Mouse (Mus musculus): Measurements from ENCODE around the gene Kcnj6. TPM values are rescaled to one million over a fixed set of nuclear protein-coding genes. Genes with fewer than 3 reads are reported as not detected.

Gene Kcnj6
- polyA plus RNA-seq, 1 experiment, result 0.07 TPM

DNA sequence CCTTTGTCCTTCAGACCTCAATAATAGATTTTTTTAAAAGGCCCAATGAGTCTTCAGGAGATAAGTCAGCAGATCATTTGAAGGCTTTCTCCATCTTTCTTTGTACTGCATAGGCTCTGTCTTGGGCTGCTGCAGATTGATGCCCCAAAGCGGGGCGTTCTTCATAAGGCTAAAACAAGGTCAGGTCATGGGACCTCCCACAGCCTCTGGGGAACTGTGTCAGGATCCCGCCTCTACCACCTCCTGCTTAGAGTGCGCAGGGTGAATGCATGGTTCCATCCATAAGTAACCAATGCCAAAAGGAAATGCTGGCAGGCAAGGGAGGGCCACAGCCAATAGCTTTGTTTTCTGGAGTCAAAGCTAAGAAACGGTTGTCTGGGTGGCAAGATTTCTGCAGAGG lies 237.7 kb downstream of the Kcnj6 start:
- H3K27me3 ChIP-seq (ENCODE audit: control insufficient read depth, insufficient read depth, low read length), result no peaks in the 10 kb centered on the region
- WGBS, result 91% methylated on average over 5 of the region's 5 CpGs
- no peaks in the 10 kb centered on the region for H3K4me1 ChIP-seq (replicated peaks; ENCODE audit: control insufficient read depth, insufficient read depth, low read length)
- no peak for TF ChIP-seq CTCF (IDR thresholded peaks at IDR 0.05; ENCODE audit: borderline replicate concordance, control insufficient read depth, extremely low read depth, insufficient read depth, low read length, poor library complexity)
- TF ChIP-seq POLR2A (IDR thresholded peaks at IDR 0.05; ENCODE audit: control insufficient read depth, extremely low read depth, insufficient read depth, low read length, poor library complexity), result no peak
- no peaks in the 10 kb centered on the region for H3K36me3 ChIP-seq (ENCODE audit: control insufficient read depth, insufficient read depth, low read length)
- no peak overlapping the region for H3K4me3 ChIP-seq (ENCODE audit: control insufficient read depth, insufficient read depth, low read length)
- DNase-seq, result no peak
- no peak overlapping the region for H3K27ac ChIP-seq (ENCODE audit: control insufficient read depth, insufficient read depth, low read length)

DNA sequence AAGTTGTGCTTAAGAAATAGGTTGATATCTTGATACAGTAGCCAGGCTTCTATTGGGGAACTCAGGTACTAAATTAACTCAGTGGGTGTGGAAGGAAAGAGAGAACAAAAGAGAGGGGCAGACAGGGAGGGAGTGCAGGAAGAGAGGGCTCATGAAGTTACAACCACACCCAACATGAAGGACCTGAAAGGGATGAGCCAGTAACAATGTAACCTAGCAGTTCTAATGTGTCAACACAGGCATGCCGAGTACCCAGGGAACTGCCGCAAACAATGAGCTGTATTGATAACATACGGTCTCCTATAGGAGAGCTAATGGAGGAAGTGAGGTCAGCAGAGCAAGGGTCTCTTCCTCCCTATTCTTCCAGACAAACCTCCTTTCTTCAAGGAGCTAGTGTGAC lies 238.9 kb downstream of the Kcnj6 start:
- TF ChIP-seq CTCF (IDR thresholded peaks at IDR 0.05; ENCODE audit: borderline replicate concordance, control insufficient read depth, extremely low read depth, insufficient read depth, low read length, poor library complexity) (no peak), POLR2A (IDR thresholded peaks at IDR 0.05; ENCODE audit: control insufficient read depth, extremely low read depth, insufficient read depth, low read length, poor library complexity) (no peak)
- 77% methylated on average over 3 of the region's 3 CpGs for WGBS
- no peak for DNase-seq
- H3K4me3 ChIP-seq (ENCODE audit: control insufficient read depth, insufficient read depth, low read length), result no peak overlapping the region
- H3K36me3 ChIP-seq (ENCODE audit: control insufficient read depth, insufficient read depth, low read length), result no peaks in the 10 kb centered on the region
- no peaks in the 10 kb centered on the region for H3K27me3 ChIP-seq (ENCODE audit: control insufficient read depth, insufficient read depth, low read length)
- H3K4me1 ChIP-seq (replicated peaks; ENCODE audit: control insufficient read depth, insufficient read depth, low read length), result no peaks in the 10 kb centered on the region
- no peak overlapping the region for H3K27ac ChIP-seq (ENCODE audit: control insufficient read depth, insufficient read depth, low read length)

DNA sequence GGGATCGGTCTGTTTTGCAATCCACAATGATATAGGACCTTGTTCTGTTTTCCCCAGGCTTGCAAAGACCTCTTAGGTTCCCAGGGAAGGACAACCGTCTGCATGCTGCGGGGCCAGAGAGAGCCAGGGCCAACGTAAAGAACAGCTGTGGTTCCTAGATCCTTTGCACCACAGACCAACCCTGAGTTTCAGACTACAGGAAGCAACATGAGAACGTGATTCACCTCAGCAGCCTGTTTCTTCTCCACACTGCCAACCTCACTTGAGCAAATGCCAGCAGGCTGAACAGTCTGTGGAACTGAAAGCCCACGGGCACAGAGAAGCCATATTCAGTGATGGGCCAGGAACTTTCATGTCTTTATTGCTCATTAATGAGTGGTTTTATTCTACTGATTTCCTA lies 241.1 kb downstream of the Kcnj6 start:
- no peak for TF ChIP-seq POLR2A (IDR thresholded peaks at IDR 0.05; ENCODE audit: control insufficient read depth, extremely low read depth, insufficient read depth, low read length, poor library complexity)
- TF ChIP-seq CTCF (IDR thresholded peaks at IDR 0.05; ENCODE audit: borderline replicate concordance, control insufficient read depth, extremely low read depth, insufficient read depth, low read length, poor library complexity), result no peak
- H3K4me3 ChIP-seq (ENCODE audit: control insufficient read depth, insufficient read depth, low read length), result no peak overlapping the region
- H3K36me3 ChIP-seq (ENCODE audit: control insufficient read depth, insufficient read depth, low read length), result no peaks in the 10 kb centered on the region
- H3K4me1 ChIP-seq (replicated peaks; ENCODE audit: control insufficient read depth, insufficient read depth, low read length), result no peaks in the 10 kb centered on the region
- no peak for DNase-seq
- no peaks in the 10 kb centered on the region for H3K27me3 ChIP-seq (ENCODE audit: control insufficient read depth, insufficient read depth, low read length)
- H3K27ac ChIP-seq (ENCODE audit: control insufficient read depth, insufficient read depth, low read length), result no peak overlapping the region
- 24% methylated on average over 6 of the region's 6 CpGs for WGBS

DNA sequence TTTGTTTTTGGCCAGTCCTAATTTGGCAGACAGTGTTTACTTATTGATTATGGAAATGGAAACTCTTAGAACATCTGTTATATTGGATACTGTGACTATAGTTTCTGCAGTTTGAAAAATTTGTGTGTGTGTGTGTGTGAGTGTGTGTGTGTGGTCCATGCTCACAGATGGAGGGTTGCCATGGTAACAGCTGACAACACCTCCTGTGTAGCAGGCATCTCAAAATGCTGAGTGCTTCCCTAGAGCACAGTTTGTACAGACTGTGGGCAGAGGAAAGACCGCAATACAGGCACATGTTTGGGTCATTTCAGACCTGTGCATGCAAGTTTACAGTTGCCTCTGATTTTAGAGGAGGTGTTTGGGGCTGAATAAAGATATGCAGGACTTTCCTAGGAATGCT lies 244.0 kb downstream of the Kcnj6 start:
- Histone ChIP-seq H3K4me1 (replicated peaks; ENCODE audit: control insufficient read depth, insufficient read depth, low read length) (no peaks in the 10 kb centered on the region), H3K27ac (ENCODE audit: control insufficient read depth, insufficient read depth, low read length) (no peak overlapping the region), H3K27me3 (ENCODE audit: control insufficient read depth, insufficient read depth, low read length) (no peaks in the 10 kb centered on the region), H3K4me3 (ENCODE audit: control insufficient read depth, insufficient read depth, low read length) (no peak overlapping the region), H3K36me3 (ENCODE audit: control insufficient read depth, insufficient read depth, low read length) (no peaks in the 10 kb centered on the region)
- no peak for DNase-seq
- TF ChIP-seq CTCF (IDR thresholded peaks at IDR 0.05; ENCODE audit: borderline replicate concordance, control insufficient read depth, extremely low read depth, insufficient read depth, low read length, poor library complexity) (no peak), POLR2A (IDR thresholded peaks at IDR 0.05; ENCODE audit: control insufficient read depth, extremely low read depth, insufficient read depth, low read length, poor library complexity) (no peak)
- WGBS, result 97% methylated on average over 1 of the region's 1 CpGs

DNA sequence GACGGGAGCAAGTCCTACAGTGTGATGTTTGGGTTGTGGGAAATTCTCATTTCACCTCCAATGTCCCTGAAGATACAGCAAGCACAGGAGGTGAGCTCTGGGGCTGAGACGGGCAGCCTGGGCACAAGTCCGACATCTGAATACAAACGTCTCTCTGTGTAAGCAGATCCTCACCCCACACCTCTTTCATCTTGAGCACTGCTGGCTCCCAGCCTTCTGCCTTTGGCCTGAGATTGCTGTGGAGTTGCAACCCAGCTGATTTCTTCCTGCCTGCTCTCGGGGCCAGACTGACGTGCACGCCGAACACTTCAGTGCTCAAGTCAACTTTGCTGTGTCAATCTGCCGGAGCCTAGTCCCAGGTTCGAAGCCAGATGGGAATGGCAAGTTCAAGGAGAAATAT lies 244.7 kb downstream of the Kcnj6 start:
- Histone ChIP-seq H3K36me3 (ENCODE audit: control insufficient read depth, insufficient read depth, low read length) (no peaks in the 10 kb centered on the region), H3K4me3 (ENCODE audit: control insufficient read depth, insufficient read depth, low read length) (no peak overlapping the region), H3K4me1 (replicated peaks; ENCODE audit: control insufficient read depth, insufficient read depth, low read length) (no peaks in the 10 kb centered on the region), H3K27me3 (ENCODE audit: control insufficient read depth, insufficient read depth, low read length) (no peaks in the 10 kb centered on the region), H3K27ac (ENCODE audit: control insufficient read depth, insufficient read depth, low read length) (no peak overlapping the region)
- TF ChIP-seq POLR2A (IDR thresholded peaks at IDR 0.05; ENCODE audit: control insufficient read depth, extremely low read depth, insufficient read depth, low read length, poor library complexity) (no peak), CTCF (IDR thresholded peaks at IDR 0.05; ENCODE audit: borderline replicate concordance, control insufficient read depth, extremely low read depth, insufficient read depth, low read length, poor library complexity) (no peak)
- 79% methylated on average over 10 of the region's 10 CpGs for WGBS
- DNase-seq, result no peak

DNA sequence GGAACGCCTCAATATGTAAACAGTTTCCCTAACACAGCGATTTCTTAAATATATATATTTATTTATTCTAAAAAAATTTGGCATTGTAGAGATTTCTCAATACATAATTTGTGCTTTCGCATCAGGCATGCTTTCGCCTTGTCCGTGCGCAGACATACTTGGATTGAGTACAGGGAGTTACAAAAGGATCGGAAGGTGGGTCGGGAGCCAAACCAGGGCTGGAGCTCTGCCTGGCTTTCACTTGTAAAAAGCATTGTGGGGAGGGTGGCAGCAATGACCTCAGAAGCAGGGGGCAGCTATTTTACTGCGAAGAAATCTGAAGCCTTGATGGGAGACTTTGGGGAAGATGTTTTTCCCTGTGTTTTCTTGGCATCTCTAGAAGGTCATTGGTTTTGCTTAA lies 252.5 kb downstream of the Kcnj6 start:
- Histone ChIP-seq H3K36me3 (ENCODE audit: control insufficient read depth, insufficient read depth, low read length) (no peaks in the 10 kb centered on the region), H3K4me3 (ENCODE audit: control insufficient read depth, insufficient read depth, low read length) (no peak overlapping the region), H3K27ac (ENCODE audit: control insufficient read depth, insufficient read depth, low read length) (no peak overlapping the region), H3K4me1 (replicated peaks; ENCODE audit: control insufficient read depth, insufficient read depth, low read length) (peaks cover 6% of the 10 kb centered on the region; the same call in 1 of the 2 replicates), H3K27me3 (ENCODE audit: control insufficient read depth, insufficient read depth, low read length) (no peaks in the 10 kb centered on the region)
- DNase-seq, result no peak
- WGBS, result 94% methylated on average over 9 of the region's 9 CpGs
- no peak for TF ChIP-seq CTCF (IDR thresholded peaks at IDR 0.05; ENCODE audit: borderline replicate concordance, control insufficient read depth, extremely low read depth, insufficient read depth, low read length, poor library complexity)
- no peak for TF ChIP-seq POLR2A (IDR thresholded peaks at IDR 0.05; ENCODE audit: control insufficient read depth, extremely low read depth, insufficient read depth, low read length, poor library complexity)

DNA sequence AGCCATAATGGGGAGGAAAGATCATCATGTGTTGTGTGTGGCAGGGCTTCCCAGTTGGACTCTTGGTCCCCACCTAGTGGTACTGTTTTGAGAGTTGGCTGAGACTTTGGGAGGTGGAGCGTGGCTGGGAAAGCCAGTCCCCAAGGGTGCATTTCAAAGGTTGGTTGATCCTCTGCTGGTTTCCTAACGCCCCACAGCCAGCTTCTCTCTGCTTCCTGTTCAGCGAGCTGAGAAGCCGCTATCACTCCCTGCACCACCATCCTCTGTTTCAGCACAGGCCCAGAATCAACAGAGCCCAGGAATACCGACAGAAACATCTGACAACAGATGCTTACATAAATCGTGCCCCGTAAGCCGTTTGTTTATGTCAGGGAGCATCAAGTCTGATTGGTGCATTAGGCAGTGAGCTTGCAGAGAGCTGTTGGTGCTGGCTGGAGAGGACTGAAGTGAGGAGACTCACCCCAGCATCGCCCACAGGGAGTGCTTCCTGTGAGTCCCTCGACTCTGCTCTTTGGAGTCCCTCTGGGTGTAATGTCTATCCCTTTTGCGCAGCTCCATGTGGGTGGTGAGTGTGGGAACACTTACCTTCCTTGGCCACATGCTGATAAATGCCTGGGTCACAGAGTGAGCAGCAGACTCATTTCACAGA lies 253.5 kb downstream of the Kcnj6 start:
- TF ChIP-seq POLR2A (IDR thresholded peaks at IDR 0.05; ENCODE audit: control insufficient read depth, extremely low read depth, insufficient read depth, low read length, poor library complexity) (no peak), CTCF (IDR thresholded peaks at IDR 0.05; ENCODE audit: borderline replicate concordance, control insufficient read depth, extremely low read depth, insufficient read depth, low read length, poor library complexity) (no peak)
- Histone ChIP-seq H3K27me3 (ENCODE audit: control insufficient read depth, insufficient read depth, low read length) (no peaks in the 10 kb centered on the region), H3K36me3 (ENCODE audit: control insufficient read depth, insufficient read depth, low read length) (no peaks in the 10 kb centered on the region), H3K27ac (ENCODE audit: control insufficient read depth, insufficient read depth, low read length) (no peak overlapping the region), H3K4me1 (replicated peaks; ENCODE audit: control insufficient read depth, insufficient read depth, low read length) (peaks cover 6% of the 10 kb centered on the region; the same call in 1 of the 2 replicates), H3K4me3 (ENCODE audit: control insufficient read depth, insufficient read depth, low read length) (no peak overlapping the region)
- WGBS, result 13% methylated on average over 11 of the region's 11 CpGs
- DNase-seq, result no peak

Measured in thymus, adult 2 months (tissue).